Mouse (Mus musculus) forebrain, postnatal 0 days (tissue): ENCODE results near the gene Ralgps2. TPM values are rescaled to one million over a fixed set of nuclear protein-coding genes. Genes with fewer than 3 reads are reported as not detected.

Source experiments
- ATAC-seq: fragments of 200-750 bp; cut with Nextera tagmentation; 2 replicates; pipeline ENCODE4 v1.8.0; 2017; ENCODE audit warnings: mild to moderate bottlenecking, moderate library complexity
- DNase-seq: peaks from one replicate; pipeline ENCODE4 v3.0.0-alpha.2; 2015
- H3K27ac ChIP-seq: fragments of 300-500 bp; sonication (generic); 2 replicates; pipeline ENCODE4 v1.5.1; 2014; ENCODE audit warnings: low read depth, mild to moderate bottlenecking, antibody characterized with exemption, low read length, moderate library complexity, mixed read lengths
- H3K27me3 ChIP-seq: fragments of 300-500 bp; sonication (generic); 2 replicates; pipeline ENCODE4 v1.6.1; 2014; ENCODE audit warnings: mild to moderate bottlenecking, low read length, mixed read lengths; ENCODE audit not compliant: insufficient read depth
- H3K36me3 ChIP-seq: fragments of 300-500 bp; sonication (generic); 2 replicates; pipeline ENCODE4 v1.6.1; 2014; ENCODE audit warnings: mild to moderate bottlenecking, moderate library complexity; ENCODE audit not compliant: insufficient read depth
- H3K4me1 ChIP-seq: fragments of 300-500 bp; sonication (generic); 2 replicates; pipeline ENCODE4 v1.6.1; 2014; ENCODE audit warnings: antibody characterized with exemption; ENCODE audit not compliant: insufficient read depth
- H3K4me2 ChIP-seq: fragments of 300-500 bp; sonication (generic); 2 replicates; pipeline ENCODE4 v1.6.1; 2014; ENCODE audit warnings: low read depth, mild to moderate bottlenecking, moderate library complexity
- H3K4me3 ChIP-seq: fragments of 300-500 bp; sonication (generic); 2 replicates; pipeline ENCODE4 v1.5.1; 2014; ENCODE audit warnings: low read depth, low read length, mixed read lengths
- H3K9ac ChIP-seq: fragments of 300-500 bp; sonication (generic); 2 replicates; pipeline ENCODE4 v1.6.1; 2014; ENCODE audit warnings: mild to moderate bottlenecking
- H3K9me3 ChIP-seq: fragments of 300-500 bp; sonication (generic); 2 replicates; pipeline ENCODE4 v1.6.1; 2016; ENCODE audit warnings: low read length
- CTCF ChIP-seq: sonication (generic); IDR thresholded peaks from 2 replicates; pipeline ENCODE4 v1.5.1; 2016; ENCODE audit warnings: antibody characterized with exemption, control low read depth, low read depth
- WGBS: fragments of 180-500 bp; shearing (Covaris S2); extraction: QIAGEN DNeasy Blood & Tissue Kit; methylation state at CpG from one replicate; pipeline ENCODE4 v1.1.7; 2014; 5-methylcytosine and 5-hydroxymethylcytosine counted together
- polyA plus RNA-seq: library from polyadenylated mRNA; unstranded; fragments of >200 nt; fragmentation: Nextera tagmentation; extraction: Ambion mirVana; gene quantifications from 2 replicates; pipeline ENCODE4 v1.2.1, GENCODE M21; 2015
- total RNA-seq: library from RNA; depleted of rRNA; stranded (reverse); fragments of >200 nt; gene quantifications from 2 replicates; pipeline ENCODE4 v1.2.3, GENCODE M21; 2014

Ralgps2 gene
- total and polyA plus RNA-seq, 2 experiments from 2014 or later = 85.9 to 94.9 TPM

GRCm38 (mm10) chr1:156964586-156964932 is 25.1 kb upstream of the Ralgps2 start:
- H3K9me3 ChIP-seq = no peaks in the 10 kb centered on the region
- H3K4me2 ChIP-seq = no peak overlapping the region
- no peak for ATAC-seq
- no peak overlapping the region for H3K9ac ChIP-seq
- H3K4me1 ChIP-seq = no peaks in the 10 kb centered on the region
- TF ChIP-seq CTCF = no peak
- H3K27ac ChIP-seq = no peak overlapping the region
- no peaks in the 10 kb centered on the region for H3K27me3 ChIP-seq
- H3K36me3 ChIP-seq = no peaks in the 10 kb centered on the region
- DNase-seq = no peak
- H3K4me3 ChIP-seq = no peak overlapping the region
- 76% methylated on average over 4 of the region's 4 CpGs for WGBS

GRCm38 (mm10) chr1:156963871-156964585 is 24.6 kb upstream of the Ralgps2 start:
- no peaks in the 10 kb centered on the region for H3K9me3 ChIP-seq
- no peaks in the 10 kb centered on the region for H3K4me1 ChIP-seq
- H3K27ac ChIP-seq = no peak overlapping the region
- H3K27me3 ChIP-seq = no peaks in the 10 kb centered on the region
- no peak for TF ChIP-seq CTCF
- ATAC-seq (no peak), DNase-seq (no peak)
- H3K9ac ChIP-seq = no peak overlapping the region
- H3K4me2 ChIP-seq = no peak overlapping the region
- H3K4me3 ChIP-seq = no peak overlapping the region
- H3K36me3 ChIP-seq = no peaks in the 10 kb centered on the region
- 31% methylated on average over 7 of the region's 7 CpGs for WGBS

GRCm38 (mm10) chr1:156961481-156962265 is 22.2 kb upstream of the Ralgps2 start:
- Histone ChIP-seq H3K27me3 (no peaks in the 10 kb centered on the region), H3K9ac (no peak overlapping the region), H3K4me2 (no peak overlapping the region), H3K9me3 (no peaks in the 10 kb centered on the region), H3K4me1 (no peaks in the 10 kb centered on the region), H3K27ac (no peak overlapping the region), H3K36me3 (no peaks in the 10 kb centered on the region), H3K4me3 (no peak overlapping the region)
- ATAC-seq (no peak), DNase-seq (no peak)
- TF ChIP-seq CTCF = no peak
- WGBS = 50% methylated on average over 8 of the region's 8 CpGs

DNA sequence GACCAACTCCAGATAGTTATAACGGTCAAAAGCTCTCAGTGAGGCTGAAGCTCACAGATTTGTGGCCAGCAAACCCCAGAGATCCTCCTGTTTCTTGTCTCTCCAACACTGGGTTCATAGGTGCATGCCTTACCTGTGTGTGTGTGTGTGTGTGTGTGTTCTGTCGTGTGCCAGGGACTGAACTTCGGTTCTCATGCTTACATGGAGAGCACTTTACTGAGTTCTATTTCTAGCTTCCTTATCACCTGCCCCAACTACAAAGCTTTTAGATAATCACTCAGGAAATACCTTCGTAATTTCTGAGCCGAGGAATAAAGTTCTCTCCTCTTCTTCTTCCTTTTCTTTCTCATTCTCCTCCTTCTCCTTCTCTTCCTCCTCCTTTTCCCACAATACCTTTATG is 19.6 kb upstream of the Ralgps2 start:
- Histone ChIP-seq H3K4me3 (no peak overlapping the region), H3K4me1 (no peaks in the 10 kb centered on the region), H3K4me2 (no peak overlapping the region), H3K9me3 (no peaks in the 10 kb centered on the region), H3K36me3 (no peaks in the 10 kb centered on the region), H3K27ac (no peak overlapping the region), H3K27me3 (no peaks in the 10 kb centered on the region), H3K9ac (no peak overlapping the region)
- DNase-seq = no peak
- WGBS = 93% methylated on average over 5 of the region's 5 CpGs
- ATAC-seq = no peak
- no peak for TF ChIP-seq CTCF

- WGBS = 84% methylated on average over 3 of the region's 3 CpGs
These were observed 17.9 kb upstream of the Ralgps2 start for GRCm38 (mm10) chr1:156957360-156957759.

DNA sequence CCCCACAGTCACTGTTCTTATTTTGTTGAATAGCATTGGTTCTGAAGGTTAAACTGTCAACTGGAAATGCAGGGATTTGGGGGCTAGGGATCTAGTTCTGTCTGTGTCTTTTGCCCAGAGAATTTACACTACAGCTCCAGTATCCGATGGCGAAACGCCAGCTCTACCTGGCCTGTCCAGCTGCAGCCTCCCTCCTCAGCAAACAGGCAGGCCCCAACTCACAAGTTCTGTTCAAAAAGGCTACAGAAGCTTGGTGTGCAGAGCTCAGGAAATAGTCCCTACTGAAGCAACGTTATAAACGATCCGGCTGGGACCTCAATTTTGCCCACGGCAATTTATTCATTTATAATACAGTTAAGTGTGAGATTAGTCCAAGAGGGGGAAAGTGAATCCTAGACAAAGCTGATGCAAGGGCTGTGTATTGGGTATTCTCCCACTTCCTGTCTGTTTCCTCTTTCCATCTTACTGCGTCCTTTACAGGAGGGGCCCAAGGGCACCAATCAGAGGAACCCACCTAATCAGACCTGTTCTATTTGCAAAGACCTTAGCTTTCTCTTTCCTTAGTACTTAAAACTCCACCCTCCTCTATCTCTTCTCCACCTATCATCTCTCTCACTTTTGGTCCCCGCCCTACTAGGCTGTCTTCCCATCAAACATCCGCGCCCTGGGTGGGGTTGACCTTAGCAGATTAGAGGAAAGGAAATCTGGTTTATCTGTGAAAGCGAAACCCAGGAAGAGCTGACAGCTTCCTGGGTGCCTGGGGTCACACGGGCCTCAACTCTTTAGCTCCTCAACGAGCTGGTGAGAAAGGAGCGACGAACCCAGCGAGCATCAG is 16.7 kb upstream of the Ralgps2 start:
- TF ChIP-seq CTCF = no peak
- ATAC-seq = no peak
- H3K4me1 ChIP-seq = no peaks in the 10 kb centered on the region
- H3K9ac ChIP-seq = no peak overlapping the region
- no peaks in the 10 kb centered on the region for H3K36me3 ChIP-seq
- H3K27me3 ChIP-seq = no peaks in the 10 kb centered on the region
- no peak overlapping the region for H3K27ac ChIP-seq
- WGBS = 67% methylated on average over 17 of the region's 17 CpGs
- H3K9me3 ChIP-seq = no peaks in the 10 kb centered on the region
- H3K4me2 ChIP-seq = no peak overlapping the region
- DNase-seq = no peak
- no peak overlapping the region for H3K4me3 ChIP-seq

More at GRCm38 (mm10) chr1:156957360-156957759, 17.9 kb upstream of the Ralgps2 start:
- no peak overlapping the region for H3K27ac ChIP-seq
- H3K4me3 ChIP-seq = no peak overlapping the region
- no peaks in the 10 kb centered on the region for H3K36me3 ChIP-seq
- TF ChIP-seq CTCF = no peak
- ATAC-seq (no peak), DNase-seq (no peak)
- no peak overlapping the region for H3K4me2 ChIP-seq
- H3K4me1 ChIP-seq = no peaks in the 10 kb centered on the region
- no peaks in the 10 kb centered on the region for H3K9me3 ChIP-seq
- no peaks in the 10 kb centered on the region for H3K27me3 ChIP-seq
- H3K9ac ChIP-seq = no peak overlapping the region
